Mouse (Mus musculus) intestine, embryonic 16.5 days (tissue): Measurements from ENCODE around the gene Orc1. TPM values are rescaled to one million over a fixed set of nuclear protein-coding genes. Genes with fewer than 3 reads are reported as not detected.

ENCODE experiments used
- ATAC-seq: fragments of 200-750 bp; cut with Nextera tagmentation; 2 replicates; pipeline ENCODE4 v1.8.0; 2017; ENCODE audit warnings: moderate TSS enrichment, moderate library complexity
- H3K27ac ChIP-seq: fragments of 300-500 bp; sonication (generic); 2 replicates; pipeline ENCODE4 v1.5.1; 2014; ENCODE audit warnings: mild to moderate bottlenecking, low read length
- H3K27me3 ChIP-seq: fragments of 300-500 bp; sonication (generic); replicated peaks from 2 replicates; pipeline ENCODE4 v1.6.1; 2014; ENCODE audit warnings: low read length, control low read depth, mixed read lengths; ENCODE audit not compliant: control insufficient read depth, insufficient read depth
- H3K36me3 ChIP-seq: fragments of 300-500 bp; sonication (generic); 2 replicates; pipeline ENCODE4 v1.6.1; 2014; ENCODE audit warnings: low read length, control low read depth; ENCODE audit not compliant: control insufficient read depth, insufficient read depth
- H3K4me1 ChIP-seq: fragments of 300-500 bp; sonication (generic); 2 replicates; pipeline ENCODE4 v1.6.1; 2014; ENCODE audit warnings: low read length, control low read depth, mixed read lengths; ENCODE audit not compliant: control insufficient read depth, insufficient read depth
- H3K4me2 ChIP-seq: fragments of 300-500 bp; sonication (generic); 2 replicates; pipeline ENCODE4 v1.6.1; 2014; ENCODE audit warnings: low read depth, low read length, control low read depth
- H3K4me3 ChIP-seq: fragments of 300-500 bp; sonication (generic); 2 replicates; pipeline ENCODE4 v1.5.1; 2014; ENCODE audit warnings: mild to moderate bottlenecking, low read length
- H3K9ac ChIP-seq: fragments of 300-500 bp; sonication (generic); 2 replicates; pipeline ENCODE4 v1.6.1; 2014; ENCODE audit warnings: low read depth, low read length
- H3K9me3 ChIP-seq: fragments of 300-500 bp; sonication (generic); 2 replicates; pipeline ENCODE4 v1.6.1; 2016; ENCODE audit warnings: low read length, control low read depth; ENCODE audit not compliant: control insufficient read depth
- WGBS: fragments of 180-500 bp; shearing (Covaris S2); extraction: QIAGEN DNeasy Blood & Tissue Kit; methylation state at CpG from one replicate; pipeline ENCODE4 v1.1.7; 2014; 5-methylcytosine and 5-hydroxymethylcytosine counted together
- polyA plus RNA-seq: library from polyadenylated mRNA; unstranded; fragments of >200 nt; fragmentation: Nextera tagmentation; extraction: Ambion mirVana; gene quantifications from 2 replicates; pipeline ENCODE4 v1.2.1, GENCODE M21; 2015

The Orc1 gene
- polyA plus RNA-seq, 1 experiment from 2014 or later, result 10.3 TPM

GRCm38 (mm10) chr4:108608651-108609050 is 29.4 kb downstream of the Orc1 start:
- H3K9me3 ChIP-seq, result no peaks in the 10 kb centered on the region
- H3K27ac ChIP-seq, result no peak overlapping the region
- H3K4me1 ChIP-seq, result no peaks in the 10 kb centered on the region
- ATAC-seq, result no peak
- peaks cover 7% of the 10 kb centered on the region; the same call in 1 of the 2 replicates for H3K36me3 ChIP-seq
- no peak overlapping the region for H3K4me2 ChIP-seq
- WGBS, result 87% methylated on average over 3 of the region's 3 CpGs
- no peaks in the 10 kb centered on the region for H3K27me3 ChIP-seq
- no peak overlapping the region for H3K4me3 ChIP-seq
- H3K9ac ChIP-seq, result no peak overlapping the region

- H3K4me1 ChIP-seq, result no peaks in the 10 kb centered on the region
- WGBS, result 91% methylated on average over 5 of the region's 5 CpGs
- no peak overlapping the region for H3K9ac ChIP-seq
- H3K4me2 ChIP-seq, result no peak overlapping the region
- no peaks in the 10 kb centered on the region for H3K9me3 ChIP-seq
- no peak overlapping the region for H3K27ac ChIP-seq
- no peaks in the 10 kb centered on the region for H3K27me3 ChIP-seq
- no peaks in the 10 kb centered on the region for H3K36me3 ChIP-seq
- H3K4me3 ChIP-seq, result no peak overlapping the region
- no peak for ATAC-seq
Observed at GRCm38 (mm10) chr4:108610935-108611334, 31.7 kb downstream of the Orc1 start.

GRCm38 (mm10) chr4:108618586-108618985 is 39.4 kb downstream of the Orc1 start:
- Histone ChIP-seq H3K27me3 (no peaks in the 10 kb centered on the region), H3K4me2 (peak overlapping the region; percentile 70; the same call in 1 of the 2 replicates), H3K9me3 (no peaks in the 10 kb centered on the region), H3K4me1 (peaks cover 3% of the 10 kb centered on the region; the same call in 1 of the 2 replicates), H3K4me3 (no peak overlapping the region; the same call in 1 of the 2 replicates), H3K9ac (peak overlapping the region; percentile 88), H3K27ac (peak overlapping the region; percentile 82), H3K36me3 (no peaks in the 10 kb centered on the region)
- ATAC-seq, result no peak
- WGBS, result 58% methylated on average over 4 of the region's 4 CpGs

- Histone ChIP-seq H3K4me2 (peak overlapping the region; percentile 70), H3K36me3 (no peaks in the 10 kb centered on the region), H3K9ac (peak overlapping the region; percentile 88), H3K27me3 (no peaks in the 10 kb centered on the region), H3K9me3 (no peaks in the 10 kb centered on the region), H3K4me1 (peaks cover 3% of the 10 kb centered on the region; the same call in 1 of the 2 replicates), H3K27ac (peak overlapping the region; percentile 82), H3K4me3 (peak overlapping the region; percentile 81)
- 1% methylated on average over 10 of the region's 10 CpGs for WGBS
- ATAC-seq, result peak; percentile 57
Observed at GRCm38 (mm10) chr4:108619165-108619564, 39.9 kb downstream of the Orc1 start.

GRCm38 (mm10) chr4:108619587-108620341 is 40.5 kb downstream of the Orc1 start, which contains the start of gene Cc2d1b:
Cc2d1b (plus strand) TSS chr4:108619940.
- Histone ChIP-seq H3K4me3 (peak within 1 kb of the TSS; percentile 81), H3K27ac (peak within 1 kb of the TSS; percentile 86), H3K9ac (peak within 1 kb of the TSS; percentile 88), H3K27me3 (no peaks in the 10 kb centered on the region), H3K36me3 (no peaks in the 10 kb centered on the region), H3K4me1 (peaks cover 3% of the 10 kb centered on the region; the same call in 1 of the 2 replicates), H3K9me3 (no peaks in the 10 kb centered on the region), H3K4me2 (peak within 1 kb of the TSS; percentile 70)
- under 1% methylated on average over 83 of the region's 86 CpGs for WGBS
- peak; percentile 95 for ATAC-seq

GRCm38 (mm10) chr4:108620536-108620935 is 41.3 kb downstream of the Orc1 start:
- Histone ChIP-seq H3K4me2 (peak overlapping the region; percentile 70), H3K27me3 (no peaks in the 10 kb centered on the region), H3K9ac (peak overlapping the region; percentile 88), H3K36me3 (no peaks in the 10 kb centered on the region), H3K9me3 (no peaks in the 10 kb centered on the region), H3K4me1 (peaks cover 3% of the 10 kb centered on the region; the same call in 1 of the 2 replicates), H3K4me3 (peak overlapping the region; percentile 81), H3K27ac (peak overlapping the region; percentile 86; the same call in 1 of the 2 replicates)
- ATAC-seq, result peak; percentile 1; the same call in 1 of the 2 replicates
- 17% methylated on average over 8 of the region's 8 CpGs for WGBS

GRCm38 (mm10) chr4:108621504-108621903 is 42.3 kb downstream of the Orc1 start:
- 96% methylated on average over 6 of the region's 6 CpGs for WGBS
- Histone ChIP-seq H3K27ac (no peak overlapping the region), H3K4me3 (no peak overlapping the region), H3K9ac (no peak overlapping the region), H3K4me2 (no peak overlapping the region), H3K9me3 (no peaks in the 10 kb centered on the region), H3K36me3 (no peaks in the 10 kb centered on the region), H3K27me3 (no peaks in the 10 kb centered on the region), H3K4me1 (peaks cover 3% of the 10 kb centered on the region; the same call in 1 of the 2 replicates)
- no peak for ATAC-seq

- H3K9ac ChIP-seq, result no peak overlapping the region
- WGBS, result 87% methylated on average over 5 of the region's 5 CpGs
- H3K27ac ChIP-seq, result no peak overlapping the region
- H3K4me1 ChIP-seq, result no peaks in the 10 kb centered on the region
- peaks cover 16% of the 10 kb centered on the region for H3K36me3 ChIP-seq
- no peaks in the 10 kb centered on the region for H3K9me3 ChIP-seq
- no peak overlapping the region for H3K4me2 ChIP-seq
- no peak overlapping the region for H3K4me3 ChIP-seq
- ATAC-seq, result no peak
- H3K27me3 ChIP-seq, result no peaks in the 10 kb centered on the region
Observed at GRCm38 (mm10) chr4:108627066-108627465, 47.8 kb downstream of the Orc1 start.

GRCm38 (mm10) chr4:108629363-108629880 is 50.2 kb downstream of the Orc1 start:
- 89% methylated on average over 7 of the region's 7 CpGs for WGBS
- Histone ChIP-seq H3K9ac (no peak overlapping the region), H3K9me3 (no peaks in the 10 kb centered on the region), H3K27ac (no peak overlapping the region), H3K27me3 (no peaks in the 10 kb centered on the region), H3K4me1 (no peaks in the 10 kb centered on the region), H3K4me3 (no peak overlapping the region), H3K4me2 (no peak overlapping the region), H3K36me3 (peaks cover 16% of the 10 kb centered on the region)
- no peak for ATAC-seq
